Mouse (Mus musculus) brain, embryonic 14.5 days (tissue): ENCODE measurements around the gene Rest.

Experiments used
- CTCF ChIP-seq: fragments of 200-500 bp; IDR thresholded peaks from 2 replicates; pipeline ENCODE4 v1.5.1; 2012; ENCODE audit warnings: inconsistent platforms, mild to moderate bottlenecking, moderate library complexity, borderline replicate concordance; ENCODE audit not compliant: insufficient read depth, insufficient read length; ENCODE audit errors: extremely low read depth
- POLR2A ChIP-seq: fragments of 200-500 bp; IDR thresholded peaks from 2 replicates; pipeline ENCODE4 v1.6.1; 2012; ENCODE audit warnings: mild to moderate bottlenecking, inconsistent platforms, borderline replicate concordance; ENCODE audit not compliant: poor library complexity, insufficient read depth, insufficient read length, severe bottlenecking; ENCODE audit errors: extremely low read depth

GRCm38 (mm10) chr5:77223043-77223975 lies 42.0 kb upstream of the Rest start:
- TF ChIP-seq CTCF (peak; percentile 41; the same call in 1 of the 2 replicates), POLR2A (no peak)
